Mouse (Mus musculus): ENCODE data around the gene Snrpd3.

GRCm38 (mm10) chr10:75474571-75474970, 42.8 kb upstream of the Snrpd3 start:
- TF ChIP-seq CTCF (IDR thresholded peaks at IDR 0.05; ENCODE audit: extremely low read depth, insufficient read depth, low read length) (no peak), POLR2A (IDR thresholded peaks at IDR 0.05; ENCODE audit: extremely low read depth, insufficient read depth, low read length) (no peak)
